Mouse (Mus musculus): Measurements from ENCODE around the gene Rps9. TPM values are rescaled to one million over a fixed set of nuclear protein-coding genes. Genes with fewer than 3 reads are reported as not detected.
A peak's percentile ranks its signal among the peaks of the same experiment; 100 is the strongest.
"Not testable (repeated sequence)": the region's sequence is repeated elsewhere in the genome, so short reads cannot be mapped to it uniquely, and the experiment has no call there.

Gene Rps9
- polyA plus RNA-seq, 1 experiment from 2014 or later: 1,380 TPM

- Histone ChIP-seq H3K4me2 (no peak overlapping the region), H3K36me3 (peaks cover 28% of the 10 kb centered on the region), H3K9ac (no peak overlapping the region), H3K4me3 (no peak overlapping the region), H3K27me3 (no peaks in the 10 kb centered on the region), H3K27ac (no peak overlapping the region), H3K9me3 (no peaks in the 10 kb centered on the region), H3K4me1 (no peaks in the 10 kb centered on the region)
- WGBS: 72% methylated on average over 10 of the region's 10 CpGs
- no peak for ATAC-seq (ENCODE audit: borderline replicate concordance, extremely low read depth, low FRiP score, low TSS enrichment)
These were observed 19.8 kb upstream of the Rps9 start for GRCm38 (mm10) chr7:3683908-3684550.

GRCm38 (mm10) chr7:3684698-3685097 lies 19.1 kb upstream of the Rps9 start:
- Histone ChIP-seq H3K36me3 (peaks cover 28% of the 10 kb centered on the region), H3K9me3 (no peaks in the 10 kb centered on the region), H3K27ac (no peak overlapping the region), H3K4me1 (no peaks in the 10 kb centered on the region), H3K27me3 (no peaks in the 10 kb centered on the region), H3K4me3 (no peak overlapping the region), H3K9ac (no peak overlapping the region), H3K4me2 (no peak overlapping the region)
- ATAC-seq (ENCODE audit: borderline replicate concordance, extremely low read depth, low FRiP score, low TSS enrichment): no peak
- WGBS: 87% methylated on average over 8 of the region's 8 CpGs

- Histone ChIP-seq H3K4me2 (no peak overlapping the region), H3K36me3 (peaks cover 25% of the 10 kb centered on the region), H3K27ac (no peak overlapping the region), H3K9ac (no peak overlapping the region), H3K9me3 (no peaks in the 10 kb centered on the region), H3K4me1 (no peaks in the 10 kb centered on the region), H3K27me3 (no peaks in the 10 kb centered on the region), H3K4me3 (no peak overlapping the region)
- WGBS: 80% methylated on average over 31 of the region's 31 CpGs
- ATAC-seq (ENCODE audit: borderline replicate concordance, extremely low read depth, low FRiP score, low TSS enrichment): no peak
These were observed 18.2 kb upstream of the Rps9 start for GRCm38 (mm10) chr7:3685400-3686187.

- no peak for ATAC-seq (ENCODE audit: borderline replicate concordance, extremely low read depth, low FRiP score, low TSS enrichment)
- peaks cover 13% of the 10 kb centered on the region for H3K36me3 ChIP-seq
- H3K9me3 ChIP-seq: no peaks in the 10 kb centered on the region
- 17% methylated on average over 3 of the region's 3 CpGs for WGBS
- H3K27me3 ChIP-seq: no peaks in the 10 kb centered on the region
- H3K4me1 ChIP-seq: peaks cover 22% of the 10 kb centered on the region
- H3K4me3 ChIP-seq: peak overlapping the region; percentile 74
- peak overlapping the region; percentile 99; the same call in 1 of the 2 replicates for H3K27ac ChIP-seq
- H3K9ac ChIP-seq: peak overlapping the region; percentile 88
- peak overlapping the region; percentile 83 for H3K4me2 ChIP-seq
These were observed 11.9 kb upstream of the Rps9 start for GRCm38 (mm10) chr7:3691919-3692318.

GRCm38 (mm10) chr7:3692382-3692986 lies 11.3 kb upstream of the Rps9 start, which contains the start of gene Tsen34:
Gene Tsen34, plus strand, starts transcription at chr7:3692863.
- H3K27ac ChIP-seq: peak within 1 kb of the TSS; percentile 99
- peak within 1 kb of the TSS; percentile 83 for H3K4me2 ChIP-seq
- no peaks in the 10 kb centered on the region for H3K9me3 ChIP-seq
- peaks cover 14% of the 10 kb centered on the region for H3K36me3 ChIP-seq
- under 1% methylated on average over 49 of the region's 49 CpGs for WGBS
- peaks cover 22% of the 10 kb centered on the region for H3K4me1 ChIP-seq
- peak within 1 kb of the TSS; percentile 74 for H3K4me3 ChIP-seq
- H3K27me3 ChIP-seq: no peaks in the 10 kb centered on the region
- ATAC-seq (ENCODE audit: borderline replicate concordance, extremely low read depth, low FRiP score, low TSS enrichment): no peak; the same call in 1 of the 2 replicates
- H3K9ac ChIP-seq: peak within 1 kb of the TSS; percentile 88

- Histone ChIP-seq H3K4me3 (peak within 1 kb of the TSS; percentile 74), H3K27me3 (no peaks in the 10 kb centered on the region), H3K4me1 (peaks cover 22% of the 10 kb centered on the region), H3K27ac (peak within 1 kb of the TSS; percentile 99), H3K9ac (peak within 1 kb of the TSS; percentile 88), H3K36me3 (peaks cover 18% of the 10 kb centered on the region), H3K4me2 (peak within 1 kb of the TSS; percentile 83), H3K9me3 (no peaks in the 10 kb centered on the region)
- under 1% methylated on average over 55 of the region's 55 CpGs for WGBS
- ATAC-seq (ENCODE audit: borderline replicate concordance, extremely low read depth, low FRiP score, low TSS enrichment): peak; percentile 91
These were observed 10.6 kb upstream of the Rps9 start, which contains the start of gene Mboat7 for GRCm38 (mm10) chr7:3692987-3693808. Gene Mboat7, minus strand, starts transcription at chr7:3693523.

GRCm38 (mm10) chr7:3693809-3694075 lies 10.1 kb upstream of the Rps9 start:
- peak overlapping the region; percentile 83 for H3K4me2 ChIP-seq
- peak overlapping the region; percentile 99 for H3K27ac ChIP-seq
- peak overlapping the region; percentile 74 for H3K4me3 ChIP-seq
- WGBS: under 1% methylated on average over 18 of the region's 18 CpGs
- no peak for ATAC-seq (ENCODE audit: borderline replicate concordance, extremely low read depth, low FRiP score, low TSS enrichment)
- peaks cover 22% of the 10 kb centered on the region for H3K4me1 ChIP-seq
- H3K36me3 ChIP-seq: peaks cover 19% of the 10 kb centered on the region
- H3K9ac ChIP-seq: peak overlapping the region; percentile 88
- no peaks in the 10 kb centered on the region for H3K9me3 ChIP-seq
- no peaks in the 10 kb centered on the region for H3K27me3 ChIP-seq

GRCm38 (mm10) chr7:3694076-3694948 lies 9.5 kb upstream of the Rps9 start:
- WGBS: under 1% methylated on average over 55 of the region's 55 CpGs
- peak overlapping the region; percentile 83 for H3K4me2 ChIP-seq
- H3K9ac ChIP-seq: peak overlapping the region; percentile 88
- peak; percentile 77 for ATAC-seq (ENCODE audit: borderline replicate concordance, extremely low read depth, low FRiP score, low TSS enrichment)
- no peaks in the 10 kb centered on the region for H3K9me3 ChIP-seq
- H3K27ac ChIP-seq: peak overlapping the region; percentile 99
- peaks cover 22% of the 10 kb centered on the region for H3K4me1 ChIP-seq
- H3K4me3 ChIP-seq: peak overlapping the region; percentile 74
- H3K27me3 ChIP-seq: no peaks in the 10 kb centered on the region
- H3K36me3 ChIP-seq: peaks cover 25% of the 10 kb centered on the region

GRCm38 (mm10) chr7:3694949-3695305 lies 8.9 kb upstream of the Rps9 start:
- ATAC-seq (ENCODE audit: borderline replicate concordance, extremely low read depth, low FRiP score, low TSS enrichment); H3K27me3 ChIP-seq; H3K9me3 ChIP-seq: not testable (repeated sequence)
- Histone ChIP-seq H3K27ac (peak overlapping the region; percentile 99), H3K36me3 (peaks cover 31% of the 10 kb centered on the region), H3K4me2 (peak overlapping the region; percentile 83), H3K4me1 (peaks cover 22% of the 10 kb centered on the region), H3K4me3 (peak overlapping the region; percentile 74), H3K9ac (peak overlapping the region; percentile 88)
- 2% methylated on average over 9 of the region's 9 CpGs for WGBS

GRCm38 (mm10) chr7:3698471-3698870 lies 5.3 kb upstream of the Rps9 start:
- no peak overlapping the region for H3K4me3 ChIP-seq
- no peak overlapping the region for H3K4me2 ChIP-seq
- H3K9ac ChIP-seq: no peak overlapping the region
- H3K27ac ChIP-seq: no peak overlapping the region
- no peaks in the 10 kb centered on the region for H3K27me3 ChIP-seq
- H3K4me1 ChIP-seq: peaks cover 15% of the 10 kb centered on the region
- 94% methylated on average over 6 of the region's 6 CpGs for WGBS
- no peak for ATAC-seq (ENCODE audit: borderline replicate concordance, extremely low read depth, low FRiP score, low TSS enrichment)
- H3K9me3 ChIP-seq: no peaks in the 10 kb centered on the region
- H3K36me3 ChIP-seq: peaks cover 44% of the 10 kb centered on the region

Measured in lung, embryonic 15.5 days (tissue).